Mouse (Mus musculus): ENCODE measurements at regions not wholly inside any gene's neighbourhood (a gene's known extent, or its start where the extent isn't known, plus 50 kb on each side); places are given as distances from the start of the nearest gene placed in this dataset.
"Not testable (repeated sequence)": the region's sequence is repeated elsewhere in the genome, so short reads cannot be mapped to it uniquely, and the experiment has no call there.

- not testable (repeated sequence) for DNase-seq (ENCODE audit: extremely low spot score, low read depth, low spot score)
These were observed 214.2 kb upstream of the G2e3 start for GRCm38 (mm10) chr12:51133676-51134075.

GRCm38 (mm10) chr12:51128274-51128673, 219.6 kb upstream of the G2e3 start:
- DNase-seq (ENCODE audit: extremely low spot score, low read depth, low spot score) = no peak

GRCm38 (mm10) chr12:51118781-51119180, 229.1 kb upstream of the G2e3 start:
- no peak for DNase-seq (ENCODE audit: extremely low spot score, low read depth, low spot score)

GRCm38 (mm10) chr12:51118021-51118694, 229.7 kb upstream of the G2e3 start:
- no peak for DNase-seq (ENCODE audit: extremely low spot score, low read depth, low spot score)

GRCm38 (mm10) chr12:51117436-51118020, 230.3 kb upstream of the G2e3 start:
- no peak for DNase-seq (ENCODE audit: extremely low spot score, low read depth, low spot score)

- no peak for DNase-seq (ENCODE audit: extremely low spot score, low read depth, low spot score)
These were observed 236.1 kb upstream of the G2e3 start for GRCm38 (mm10) chr12:51111811-51112210.

- DNase-seq (ENCODE audit: extremely low spot score, low read depth, low spot score) = no peak
These were observed 239.8 kb upstream of the G2e3 start for GRCm38 (mm10) chr12:51108044-51108443.

GRCm38 (mm10) chr12:51103541-51104042, 244.3 kb upstream of the G2e3 start:
- DNase-seq (ENCODE audit: extremely low spot score, low read depth, low spot score) = no peak

GRCm38 (mm10) chr12:51101636-51102035, 246.2 kb upstream of the G2e3 start:
- DNase-seq (ENCODE audit: extremely low spot score, low read depth, low spot score) = no peak

GRCm38 (mm10) chr12:51100868-51101267, 247.0 kb upstream of the G2e3 start:
- no peak for DNase-seq (ENCODE audit: extremely low spot score, low read depth, low spot score)

- no peak for DNase-seq (ENCODE audit: extremely low spot score, low read depth, low spot score)
These were observed 251.9 kb upstream of the G2e3 start for GRCm38 (mm10) chr12:51095974-51096373.

GRCm38 (mm10) chr12:51089324-51089723, 258.5 kb upstream of the G2e3 start:
- no peak for DNase-seq (ENCODE audit: extremely low spot score, low read depth, low spot score)

- DNase-seq (ENCODE audit: extremely low spot score, low read depth, low spot score) = no peak
These were observed 266.1 kb upstream of the G2e3 start for GRCm38 (mm10) chr12:51081809-51082208.

- no peak for DNase-seq (ENCODE audit: extremely low spot score, low read depth, low spot score)
These were observed 274.4 kb upstream of the G2e3 start for GRCm38 (mm10) chr12:51073503-51073902.

- DNase-seq (ENCODE audit: extremely low spot score, low read depth, low spot score) = no peak
These were observed 286.9 kb upstream of the G2e3 start for GRCm38 (mm10) chr12:51060931-51061330.

GRCm38 (mm10) chr12:51058569-51058968, 289.3 kb upstream of the G2e3 start:
- DNase-seq (ENCODE audit: extremely low spot score, low read depth, low spot score) = no peak

- DNase-seq (ENCODE audit: extremely low spot score, low read depth, low spot score) = no peak
These were observed 289.8 kb upstream of the G2e3 start for GRCm38 (mm10) chr12:51058104-51058503.

GRCm38 (mm10) chr12:51047116-51047515, 300.7 kb upstream of the G2e3 start:
- DNase-seq (ENCODE audit: extremely low spot score, low read depth, low spot score) = no peak

GRCm38 (mm10) chr12:51045437-51045836, 302.4 kb upstream of the G2e3 start:
- no peak for DNase-seq (ENCODE audit: extremely low spot score, low read depth, low spot score)

GRCm38 (mm10) chr12:51045020-51045419, 302.8 kb upstream of the G2e3 start:
- DNase-seq (ENCODE audit: extremely low spot score, low read depth, low spot score) = no peak

- DNase-seq (ENCODE audit: extremely low spot score, low read depth, low spot score) = no peak
These were observed 315.7 kb upstream of the G2e3 start for GRCm38 (mm10) chr12:51032193-51032592.

- DNase-seq (ENCODE audit: extremely low spot score, low read depth, low spot score) = no peak
These were observed 319.2 kb upstream of the G2e3 start for GRCm38 (mm10) chr12:51028601-51029174.

Measured in hindlimb bud, embryonic 11.5 days (tissue).